Mouse (Mus musculus): ENCODE results near the gene 4930451I11Rik. TPM values are rescaled to one million over a fixed set of nuclear protein-coding genes. Genes with fewer than 3 reads are reported as not detected.

Gene 4930451I11Rik
- total and polyA plus RNA-seq, 3 experiments, result not detected

GRCm38 (mm10) chr7:126823202-126823711 lies 8.2 kb downstream of the 4930451I11Rik start:
- Histone ChIP-seq H3K4me1 (ENCODE audit: control insufficient read depth in 1 of 2, insufficient read depth in 2 of 2, low read length in 2 of 2) (peaks cover 2 to 8% of the 10 kb centered on the region in 2 experiments; a peak in 2 of 4 replicates), H3K9me3 (replicated peaks; ENCODE audit: insufficient read depth, low read length) (no peaks in the 10 kb centered on the region), H3K27ac (ENCODE audit: control insufficient read depth, low read depth, low read length) (no peak overlapping the region), H3K36me3 (ENCODE audit: control insufficient read depth in 1 of 2, insufficient read depth in 2 of 2, low read length in 2 of 2) (no peaks in the 10 kb centered on the region), H3K27me3 (ENCODE audit: control insufficient read depth in 1 of 2, insufficient read depth in 2 of 2, low read length in 2 of 2) (no peaks in the 10 kb centered on the region), H3K4me3 (ENCODE audit: control insufficient read depth in 1 of 2, insufficient read depth in 1 of 2, low read depth in 2 of 2, low read length in 2 of 2) (no peak overlapping the region), H3K79me2 (ENCODE audit: control insufficient read depth, insufficient read depth, low read length, poor library complexity) (no peaks in the 10 kb centered on the region), H3K9ac (ENCODE audit: control insufficient read depth, low read depth, low read length, poor library complexity, severe bottlenecking) (no peak overlapping the region)
- TF ChIP-seq USF1 (IDR thresholded peaks at IDR 0.05; ENCODE audit: low read depth, low read length), result no peak
- TF ChIP-seq MAX (IDR thresholded peaks at IDR 0.05; ENCODE audit: low read length), result no peak
- no peak for TF ChIP-seq POLR2AphosphoS2 (IDR thresholded peaks at IDR 0.05; ENCODE audit: low read length)
- TF ChIP-seq USF2 (IDR thresholded peaks at IDR 0.05; ENCODE audit: borderline replicate concordance in 1 of 2, insufficient read depth in 1 of 2, low read depth in 1 of 2, low read length in 2 of 2), result no peak
- no peak for TF ChIP-seq ZNF384 (IDR thresholded peaks at IDR 0.05; ENCODE audit: low read depth, low read length)
- no peak for TF ChIP-seq POLR2A (IDR thresholded peaks at IDR 0.05; ENCODE audit: control insufficient read depth in 1 of 2, insufficient read depth in 1 of 2, low read depth in 1 of 2, low read length in 2 of 2, poor library complexity in 1 of 2)
- no peak for TF ChIP-seq SMC3 (IDR thresholded peaks at IDR 0.05; ENCODE audit: low read depth, low read length)
- DNase-seq (ENCODE audit: low read depth, low spot score), result no peak

- Histone ChIP-seq H3K27me3 (ENCODE audit: control insufficient read depth in 1 of 2, insufficient read depth in 2 of 2, low read length in 2 of 2) (no peaks in the 10 kb centered on the region), H3K4me3 (ENCODE audit: control insufficient read depth in 1 of 2, insufficient read depth in 1 of 2, low read depth in 2 of 2, low read length in 2 of 2) (no peak overlapping the region), H3K9ac (ENCODE audit: control insufficient read depth, low read depth, low read length, poor library complexity, severe bottlenecking) (no peak overlapping the region), H3K9me3 (replicated peaks; ENCODE audit: insufficient read depth, low read length) (no peaks in the 10 kb centered on the region), H3K4me1 (ENCODE audit: control insufficient read depth in 1 of 2, insufficient read depth in 2 of 2, low read length in 2 of 2) (peaks cover 2 to 8% of the 10 kb centered on the region in 2 experiments; a peak in 2 of 4 replicates), H3K79me2 (ENCODE audit: control insufficient read depth, insufficient read depth, low read length, poor library complexity) (no peaks in the 10 kb centered on the region), H3K27ac (ENCODE audit: control insufficient read depth, low read depth, low read length) (no peak overlapping the region), H3K36me3 (ENCODE audit: control insufficient read depth in 1 of 2, insufficient read depth in 2 of 2, low read length in 2 of 2) (no peaks in the 10 kb centered on the region)
- no peak for DNase-seq (ENCODE audit: low read depth, low spot score)
- no peak for TF ChIP-seq UBTF (IDR thresholded peaks at IDR 0.05; ENCODE audit: borderline replicate concordance, insufficient read depth, low read depth, low read length)
- TF ChIP-seq ELF1 (IDR thresholded peaks at IDR 0.05; ENCODE audit: low read depth, low read length), result no peak
Measured at GRCm38 (mm10) chr7:126822741-126823140, 8.7 kb downstream of the 4930451I11Rik start.

- Histone ChIP-seq H3K9ac (ENCODE audit: control insufficient read depth, low read depth, low read length, poor library complexity, severe bottlenecking) (peak overlapping the region; percentile 30), H3K79me2 (ENCODE audit: control insufficient read depth, insufficient read depth, low read length, poor library complexity) (no peaks in the 10 kb centered on the region), H3K9me3 (replicated peaks; ENCODE audit: insufficient read depth, low read length) (no peaks in the 10 kb centered on the region), H3K4me1 (ENCODE audit: control insufficient read depth in 1 of 2, insufficient read depth in 2 of 2, low read length in 2 of 2) (peaks cover 2 to 8% of the 10 kb centered on the region in 2 experiments; a peak in 2 of 4 replicates), H3K4me3 (ENCODE audit: control insufficient read depth in 1 of 2, insufficient read depth in 1 of 2, low read depth in 2 of 2, low read length in 2 of 2) (no peak overlapping the region), H3K27ac (ENCODE audit: control insufficient read depth, low read depth, low read length) (no peak overlapping the region), H3K36me3 (ENCODE audit: control insufficient read depth in 1 of 2, insufficient read depth in 2 of 2, low read length in 2 of 2) (no peaks in the 10 kb centered on the region), H3K27me3 (ENCODE audit: control insufficient read depth in 1 of 2, insufficient read depth in 2 of 2, low read length in 2 of 2) (0 out of 4 replicates have a peak, but pooled peaks cover 2% of the 10 kb centered on the region in 2 experiments)
- peak; percentile 83 for DNase-seq (ENCODE audit: low read depth, low spot score)
- TF ChIP-seq TBP (IDR thresholded peaks at IDR 0.05; ENCODE audit: low read depth, low read length) (no peak), BHLHE40 (IDR thresholded peaks at IDR 0.05; ENCODE audit: borderline replicate concordance, low read depth, low read length) (0 out of 2 replicates have a peak, but pooled peaks have one; percentile 33), MYB (IDR thresholded peaks at IDR 0.05; ENCODE audit: low read depth, low read length) (no peak), EP300 (IDR thresholded peaks at IDR 0.05; ENCODE audit: low read depth in 1 of 2, low read length in 2 of 2) (0 out of 4 replicates have a peak, but pooled peaks of 1 of the 2 experiments have one; percentile 5), USF2 (IDR thresholded peaks at IDR 0.05; ENCODE audit: borderline replicate concordance in 1 of 2, insufficient read depth in 1 of 2, low read depth in 1 of 2, low read length in 2 of 2) (no peak), ELF1 (IDR thresholded peaks at IDR 0.05; ENCODE audit: low read depth, low read length) (no peak), MXI1 (IDR thresholded peaks at IDR 0.05; ENCODE audit: low read depth, low read length) (no peak), ZMIZ1 (IDR thresholded peaks at IDR 0.05; ENCODE audit: low read depth, low read length) (no peak), TCF12 (IDR thresholded peaks at IDR 0.05; ENCODE audit: low read depth, low read length) (no peak), POLR2AphosphoS2 (IDR thresholded peaks at IDR 0.05; ENCODE audit: low read length) (no peak), JUND (IDR thresholded peaks at IDR 0.05; ENCODE audit: low read depth, low read length) (no peak), NRF1 (IDR thresholded peaks at IDR 0.05; ENCODE audit: insufficient read depth, low read depth, low read length, poor library complexity, severe bottlenecking) (0 out of 2 replicates have a peak, but pooled peaks have one; percentile 15), TAL1 (IDR thresholded peaks at IDR 0.05; ENCODE audit: low read length) (no peak), POLR2AphosphoS5 (IDR thresholded peaks at IDR 0.05; ENCODE audit: borderline replicate concordance, low read depth, low read length) (no peak), SMC3 (IDR thresholded peaks at IDR 0.05; ENCODE audit: low read depth, low read length) (peak; percentile 93), CHD2 (IDR thresholded peaks at IDR 0.05; ENCODE audit: low read length) (no peak), KAT2A (conservative IDR thresholded peaks at IDR 0.05; ENCODE audit: low read depth, low read length) (no peak), HCFC1 (IDR thresholded peaks at IDR 0.05; ENCODE audit: low read depth, low read length) (no peak)
Measured at GRCm38 (mm10) chr7:126821835-126822511, 9.5 kb downstream of the 4930451I11Rik start.

Measured in MEL (cell line).